Mouse (Mus musculus) kidney, adult 2 months (tissue): ENCODE data around the gene Tet1.

Experiments
- CTCF ChIP-seq: fragments of 200-500 bp; conservative IDR thresholded peaks from 2 replicates; pipeline ENCODE4 v1.5.1; 2011; ENCODE audit warnings: low read depth, mild to moderate bottlenecking, control low read depth, low read length, moderate library complexity, mixed read lengths; ENCODE audit not compliant: insufficient read depth, insufficient read length
- POLR2A ChIP-seq: fragments of 200-500 bp; IDR thresholded peaks from one replicate; pipeline ENCODE4 v1.6.1; 2011; ENCODE audit warnings: low read depth, low read length, control low read depth

DNA sequence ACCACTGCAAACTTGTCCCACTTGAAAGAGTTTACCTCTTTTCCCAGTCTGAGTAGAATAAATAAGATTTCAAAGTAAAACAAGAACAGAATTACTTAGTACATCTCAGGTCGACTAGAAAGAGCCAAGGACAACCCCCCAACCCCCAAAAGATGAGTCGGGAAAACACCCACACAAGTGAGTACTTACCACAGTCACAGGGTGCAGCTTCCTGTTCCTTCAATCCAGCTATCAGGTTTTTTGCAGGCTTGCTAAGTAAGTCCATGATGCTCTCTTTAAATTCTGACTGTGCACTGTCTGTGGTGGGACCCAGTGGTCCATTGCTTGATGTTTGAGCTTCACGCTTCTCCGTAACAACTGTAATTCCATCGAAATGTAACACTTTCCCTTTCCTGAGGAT is 70.8 kb downstream of the Tet1 start:
- TF ChIP-seq POLR2A (no peak), CTCF (no peak)
